7 mouse cellular contexts compared by ENCODE assay signal in the genomic region with DNA sequence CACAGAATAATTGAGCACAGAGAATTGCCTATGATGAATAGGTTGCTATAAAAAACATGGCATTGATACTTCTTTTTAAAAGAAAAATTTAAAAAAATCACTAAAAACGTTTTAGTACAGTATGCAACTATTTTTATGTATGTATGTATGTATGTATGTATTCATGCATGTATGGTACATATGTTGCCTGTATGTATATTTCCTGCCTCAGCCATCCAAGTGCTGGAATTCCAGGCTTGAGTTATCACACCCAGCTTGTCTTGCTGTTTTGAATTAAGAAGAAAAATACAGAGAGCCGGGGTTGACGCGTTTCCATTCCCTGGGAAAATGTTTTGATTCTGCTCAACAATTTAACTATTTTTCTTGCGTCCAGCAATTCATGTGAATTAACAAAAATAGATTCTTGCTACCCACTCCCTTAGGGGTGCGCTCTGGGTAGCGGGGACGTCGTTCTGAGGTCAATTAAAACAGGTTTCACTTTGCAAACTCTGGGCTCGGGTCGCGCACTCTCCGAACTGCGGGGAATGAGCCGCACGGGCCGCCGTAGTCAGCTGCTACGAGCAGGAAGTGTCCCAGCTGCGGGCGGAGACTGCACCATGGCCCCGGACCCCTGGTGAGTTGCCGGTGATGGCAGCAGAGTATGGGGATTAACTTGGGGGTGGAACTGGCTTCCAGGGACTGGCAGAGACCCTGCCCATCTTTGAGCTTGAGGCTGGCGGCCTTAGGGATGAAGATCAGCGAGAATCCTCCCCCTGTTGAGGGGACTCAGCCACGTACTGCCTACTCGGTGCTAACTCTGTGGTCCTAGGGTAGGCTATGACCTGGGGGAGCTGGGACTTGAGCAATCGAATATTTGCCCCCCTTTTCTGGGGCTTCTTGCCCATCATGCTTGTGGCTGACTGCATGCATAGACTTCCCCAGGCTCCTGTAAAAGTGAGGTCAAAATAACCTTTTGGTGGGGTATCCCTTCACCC. TPM values are rescaled to one million over a fixed set of nuclear protein-coding genes. Genes with fewer than 3 reads are reported as not detected.
DNase-seq lines count a peak whose midpoint lies in the region; ATAC-seq lines count a peak whose summit lies in the region.

Stx8 (plus strand) TSS at position 289 of the 974 bp plus-strand sequence.

- H3K36me3 ChIP-seq in intestine, embryonic 15.5 days, result no peaks in the 10 kb centered on the region; the same call in 1 of the 2 replicates
- peaks cover 11% of the 10 kb centered on the region for H3K36me3 ChIP-seq in midbrain, embryonic 10.5 days

- no peaks in the 10 kb centered on the region for H3K27me3 ChIP-seq in intestine, embryonic 15.5 days (replicated peaks)
- H3K27me3 ChIP-seq in midbrain, embryonic 10.5 days (ENCODE audit: low read depth, poor library complexity, severe bottlenecking), result no peaks in the 10 kb centered on the region

- H3K4me2 ChIP-seq in intestine, embryonic 15.5 days (replicated peaks), result peak within 1 kb of the TSS; percentile 68

- H3K4me1 ChIP-seq in intestine, embryonic 15.5 days (replicated peaks), result peaks cover 10% of the 10 kb centered on the region
- H3K4me1 ChIP-seq in midbrain, embryonic 10.5 days, result peaks cover 33% of the 10 kb centered on the region

- WGBS in intestine, embryonic 15.5 days, result under 1% methylated on average over 28 of the region's 28 CpGs
- WGBS in midbrain, embryonic 10.5 days, result under 1% methylated on average over 28 of the region's 28 CpGs

- H3K4me3 ChIP-seq in intestine, embryonic 15.5 days (replicated peaks), result peak within 1 kb of the TSS; percentile 78
- H3K4me3 ChIP-seq in midbrain, embryonic 10.5 days, result peak within 1 kb of the TSS; percentile 91

- peak within 1 kb of the TSS; percentile 81 for H3K9ac ChIP-seq in intestine, embryonic 15.5 days

- H3K9me3 ChIP-seq in intestine, embryonic 15.5 days, result no peaks in the 10 kb centered on the region
- no peaks in the 10 kb centered on the region for H3K9me3 ChIP-seq in midbrain, embryonic 10.5 days (replicated peaks)

- DNase-seq in adrenal gland, adult (ENCODE audit: inconsistent age in 2 of 2, low spot score in 1 of 2), result peak; percentile 92 to 97
- DNase-seq in embryo, embryonic 10.5 days (ENCODE audit: low spot score), result peak; percentile 88
- peak; percentile 89 for DNase-seq in gastrocnemius, postnatal 25 days
- peak; percentile 92 to 94 for DNase-seq in left cerebral cortex, postnatal 25 days (ENCODE audit: low spot score in 2 of 2)
- DNase-seq in midbrain, embryonic 10.5 days (ENCODE audit: low spot score), result peak; percentile 91
- DNase-seq in right cerebral cortex, postnatal 4 days, result peak; percentile 95

- intact Hi-C loops in left cerebral cortex, postnatal 25 days (cut with DNase I), result no loop called here

- ATAC-seq in intestine, embryonic 15.5 days, result peak; percentile 82

- 0 out of 2 replicates have a peak within 1 kb of the TSS, but pooled peaks have one; percentile 17 for H3K27ac ChIP-seq in intestine, embryonic 15.5 days
- peak within 1 kb of the TSS; percentile 85 for H3K27ac ChIP-seq in midbrain, embryonic 10.5 days (replicated peaks)

RNA-seq across cellular contexts. Expression of gene Stx8, which starts in this region (rescaled TPM):
- total RNA-seq in gastrocnemius, postnatal 25 days (2021), result 10 to 100 TPM; 22.4 to 23.0 TPM
- polyA plus RNA-seq in intestine, embryonic 15.5 days (2015; fragmentation: Nextera tagmentation; extraction: Ambion mirVana), result 51.8 and 59.7 TPM in 2 replicates
- 10 to 100 TPM; 36.1 to 36.2 TPM for total RNA-seq in left cerebral cortex, postnatal 25 days (2021)
- 47.0 and 47.8 TPM in 2 replicates for polyA plus RNA-seq in midbrain, embryonic 10.5 days (2016; fragmentation: Nextera tagmentation; extraction: Ambion mirVana)

Comparison
In these comparisons a context has a peak if more than half of its experiments do, and no peak if none do; other contexts are left out.
1. Peak in every context shown above with its lines: DNase-seq, ATAC-seq, H3K4me3 ChIP-seq and H3K27ac ChIP-seq.